Mouse (Mus musculus) MEL (cell line): ENCODE data around the gene Tjp3.

Experiments
- CHD2 ChIP-seq: IDR thresholded peaks from 2 replicates; pipeline ENCODE4 v1.6.1; 2011; ENCODE audit warnings: low read length, improper control_type of control experiment
- CTCF ChIP-seq, 3 experiments: IDR thresholded peaks in 2 of 3; conservative IDR thresholded peaks in 1 of 3; 2 replicates each; pipeline ENCODE4 v1.5.1; 2011 to 2012; ENCODE audit warnings: low read length in 3 of 3, low read depth in 2 of 3, mild to moderate bottlenecking in 2 of 3, improper control_type of control experiment in 1 of 3, inconsistent platforms in 1 of 3, mixed read lengths in 1 of 3, moderate library complexity in 1 of 3; ENCODE audit not compliant: control insufficient read depth in 1 of 3, insufficient read depth in 1 of 3, poor library complexity in 1 of 3, severe bottlenecking in 1 of 3
- E2F4 ChIP-seq: IDR thresholded peaks from 2 replicates; pipeline ENCODE4 v1.6.1; 2011; ENCODE audit warnings: low read depth, low read length, improper control_type of control experiment, borderline replicate concordance
- MEF2A ChIP-seq: IDR thresholded peaks from 2 replicates; pipeline ENCODE4 v1.6.1; 2014; ENCODE audit warnings: low read depth, mild to moderate bottlenecking, inconsistent platforms, low read length, improper control_type of control experiment; ENCODE audit not compliant: poor library complexity, insufficient replicate concordance, severe bottlenecking; ENCODE audit errors: extremely low read depth
- POLR2A ChIP-seq, 2 experiments: IDR thresholded peaks; 2 replicates each; pipeline ENCODE4 v1.6.1; 2011 to 2012; ENCODE audit warnings: low read length in 2 of 2, mild to moderate bottlenecking in 2 of 2, control low read depth in 1 of 2, improper control_type of control experiment in 1 of 2, low read depth in 1 of 2, moderate library complexity in 1 of 2; ENCODE audit not compliant: control insufficient read depth in 1 of 2, insufficient read depth in 1 of 2, poor library complexity in 1 of 2
- POLR2AphosphoS2 ChIP-seq: IDR thresholded peaks from 2 replicates; pipeline ENCODE4 v1.6.1; 2011; ENCODE audit warnings: low read length, improper control_type of control experiment
- TBP ChIP-seq: IDR thresholded peaks from 2 replicates; pipeline ENCODE4 v1.8.0; 2011; ENCODE audit warnings: low read depth, low read length, improper control_type of control experiment
- TCF12 ChIP-seq: IDR thresholded peaks from 2 replicates; pipeline ENCODE4 v1.6.1; 2014; ENCODE audit warnings: low read depth, mild to moderate bottlenecking, inconsistent platforms, low read length, improper control_type of control experiment, moderate library complexity
- USF1 ChIP-seq: IDR thresholded peaks from 2 replicates; pipeline ENCODE4 v1.6.1; 2014; ENCODE audit warnings: low read depth, mild to moderate bottlenecking, inconsistent platforms, low read length, improper control_type of control experiment, moderate library complexity

DNA sequence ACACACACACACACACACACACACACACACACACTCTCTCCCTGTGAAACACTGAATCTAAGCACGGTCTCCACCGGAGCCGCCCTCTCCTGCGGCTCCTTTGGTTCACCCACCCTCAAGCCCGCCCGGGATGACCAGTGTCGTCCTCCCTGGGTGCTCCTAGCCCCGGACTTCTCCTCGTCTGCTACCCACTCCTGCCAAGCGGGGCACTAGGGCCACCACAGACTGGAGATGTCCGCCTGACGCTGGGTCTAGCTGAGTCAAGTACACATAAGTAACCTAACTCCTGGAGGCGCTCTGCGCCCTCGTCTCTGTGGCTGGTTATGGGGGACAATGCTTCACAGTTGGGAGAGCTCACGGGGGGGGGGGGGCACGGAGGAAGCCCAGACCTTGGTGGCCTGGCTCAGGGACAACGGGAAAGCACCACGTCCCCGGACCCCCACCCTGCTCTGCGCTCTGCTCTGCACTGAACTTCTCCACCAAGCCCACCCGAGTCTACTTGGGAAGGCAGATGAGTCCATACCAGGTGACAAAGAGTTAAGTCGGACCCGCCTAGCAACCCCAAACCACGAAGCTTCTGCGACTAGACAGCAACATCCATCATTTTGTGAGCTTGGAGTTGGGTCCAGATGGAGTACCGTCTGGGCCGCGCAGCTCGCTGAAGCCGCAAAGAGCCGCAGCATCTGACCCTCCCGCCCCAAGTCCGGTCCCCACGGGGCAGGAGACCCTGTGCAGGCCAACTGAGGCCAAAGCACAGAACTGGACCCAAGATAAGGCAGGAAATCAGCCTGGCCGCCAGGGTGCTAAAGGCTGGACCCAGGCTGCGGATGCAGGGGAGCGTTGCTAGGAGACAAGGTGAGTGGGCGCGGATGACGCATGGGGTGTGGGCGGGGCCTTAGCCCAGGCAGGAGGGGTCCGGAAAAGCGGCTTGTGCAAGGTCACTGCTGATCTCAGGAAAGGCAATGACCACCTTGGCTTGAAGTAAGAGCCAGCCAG is 38.7 kb downstream of the Tjp3 start, which contains the start of gene Matk:
- TF ChIP-seq MEF2A (no peak), CHD2 (no peak), TCF12 (no peak), CTCF (IDR thresholded peaks at IDR 0.05 in 2 of 3, conservative IDR thresholded peaks at IDR 0.05 in 1 of 3; ENCODE audit: control insufficient read depth in 1 of 3, insufficient read depth in 1 of 3, low read depth in 2 of 3, low read length in 3 of 3, poor library complexity in 1 of 3, severe bottlenecking in 1 of 3) (no peak), USF1 (no peak), TBP (no peak), POLR2A (IDR thresholded peaks at IDR 0.05; ENCODE audit: control insufficient read depth in 1 of 2, insufficient read depth in 1 of 2, low read depth in 1 of 2, low read length in 2 of 2, poor library complexity in 1 of 2) (no peak), POLR2AphosphoS2 (no peak; the same call in 1 of the 2 replicates), E2F4 (no peak)
